Mouse (Mus musculus): ENCODE data around the gene Actrt2.

DNA sequence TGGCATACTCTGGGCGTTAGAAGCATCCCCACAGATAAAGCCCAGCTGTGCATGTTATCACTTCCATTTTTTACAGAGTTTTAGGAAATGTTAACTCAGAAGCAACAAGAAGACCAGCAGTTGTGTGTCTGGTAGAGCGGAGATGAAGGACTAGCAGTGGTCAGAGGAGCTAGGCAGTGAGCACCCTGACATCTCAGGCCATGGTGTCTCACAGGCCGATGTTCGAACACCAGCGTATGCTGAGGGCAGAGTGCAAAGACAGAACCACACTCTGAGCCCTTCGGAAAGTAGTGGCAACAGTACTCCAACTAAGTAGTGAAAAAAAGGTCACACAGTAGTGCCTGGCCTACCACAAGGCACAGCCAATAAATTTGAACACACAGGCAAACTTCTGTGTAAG, 32.8 kb upstream of the Actrt2 start:
- TF ChIP-seq CTCF (IDR thresholded peaks at IDR 0.05; ENCODE audit: low read depth): no peak
- no peak for TF ChIP-seq EP300 (IDR thresholded peaks at IDR 0.05; ENCODE audit: low read depth)
